Mouse (Mus musculus) heart, adult 2 months (tissue): Measurements from ENCODE around the gene A730061H03Rik. TPM values are rescaled to one million over a fixed set of nuclear protein-coding genes. Genes with fewer than 3 reads are reported as not detected.

Experiments
- DNase-seq, 2 experiments: peaks; one replicate each; pipeline ENCODE4 v3.0.0; 2021
- H3K27ac ChIP-seq: fragments of 200-600 bp; 2 replicates; pipeline ENCODE4 v1.8.1; 2022
- H3K27me3 ChIP-seq: fragments of 200-500 bp; 2 replicates; pipeline ENCODE4 v1.6.1; 2012; ENCODE audit warnings: mild to moderate bottlenecking, low read length, inconsistent platforms, mixed read lengths; ENCODE audit not compliant: control insufficient read depth, insufficient read depth
- H3K36me3 ChIP-seq: fragments of 200-500 bp; 2 replicates; pipeline ENCODE4 v1.6.1; 2012; ENCODE audit warnings: low read length, inconsistent platforms; ENCODE audit not compliant: control insufficient read depth, insufficient read depth
- H3K4me1 ChIP-seq: fragments of 200-500 bp; 2 replicates; pipeline ENCODE4 v1.6.1; 2011; ENCODE audit warnings: low read length; ENCODE audit not compliant: control insufficient read depth, insufficient read depth
- H3K4me3 ChIP-seq: fragments of 200-600 bp; 2 replicates; pipeline ENCODE4 v1.8.1; 2022
- H3K79me2 ChIP-seq: fragments of 200-500 bp; replicated peaks from 2 replicates; pipeline ENCODE4 v1.6.1; 2012; ENCODE audit warnings: mild to moderate bottlenecking, inconsistent platforms, low read length, moderate library complexity, mixed read lengths; ENCODE audit not compliant: control insufficient read depth, insufficient read depth
- H3K9ac ChIP-seq: fragments of 200-500 bp; 2 replicates; pipeline ENCODE4 v1.6.1; 2012; ENCODE audit warnings: low read depth, mild to moderate bottlenecking, control low read depth, inconsistent platforms, low read length, mixed read lengths
- CTCF ChIP-seq: fragments of 200-600 bp; IDR thresholded peaks from 2 replicates; pipeline ENCODE4 v1.8.1; 2022; ENCODE audit warnings: antibody characterized with exemption, mild to moderate bottlenecking, moderate library complexity
- EP300 ChIP-seq: fragments of 200-500 bp; IDR thresholded peaks from 2 replicates; pipeline ENCODE4 v1.6.1; 2011; ENCODE audit warnings: low read depth, low read length, control low read depth; ENCODE audit not compliant: insufficient read depth
- POLR2A ChIP-seq: fragments of 200-500 bp; IDR thresholded peaks from 2 replicates; pipeline ENCODE4 v1.6.1; 2011; ENCODE audit warnings: mild to moderate bottlenecking, low read depth, low read length, control low read depth; ENCODE audit not compliant: insufficient read depth
- WGBS: fragments of 180-500 bp; shearing (Covaris S2); methylation state at CpG from one replicate; pipeline ENCODE4 v1.1.7; 2018; 5-methylcytosine and 5-hydroxymethylcytosine counted together
- intact Hi-C: fragments of 180-260 bp; cut with DNase I; formaldehyde crosslinking; loops from one replicate; pipeline ENCODE4 v1.15.1; 2025
- polyA plus RNA-seq: library from polyadenylated mRNA; depleted of rRNA; stranded (reverse); fragments of >200 nt; gene quantifications from 2 replicates; pipeline ENCODE4 v1.2.3, GENCODE M21; 2012
- total RNA-seq, 2 experiments: library from RNA; stranded (reverse); gene quantifications; 2 replicates each; pipeline ENCODE4 v1.2.3; 2021

Gene A730061H03Rik
- total and polyA plus RNA-seq, 3 experiments, result 0.74 TPM; not detected in 2

- H3K4me3 ChIP-seq, result peak overlapping the region; percentile 45
- DNase-seq, result peak in 1 of 2 experiments; percentile 18
- H3K36me3 ChIP-seq, result no peaks in the 10 kb centered on the region
- 2% methylated on average over 58 of the region's 61 CpGs for WGBS
- TF ChIP-seq CTCF (0 out of 2 replicates have a peak, but pooled peaks have one; percentile 6), POLR2A (no peak)
- H3K27ac ChIP-seq, result no peak overlapping the region
- no peaks in the 10 kb centered on the region for H3K4me1 ChIP-seq
- H3K9ac ChIP-seq, result peak overlapping the region; percentile 41
- intact Hi-C loops, result no loop called here
- H3K79me2 ChIP-seq, result no peaks in the 10 kb centered on the region
- peaks cover 10% of the 10 kb centered on the region for H3K27me3 ChIP-seq
Measured at GRCm38 (mm10) chr14:55520451-55521361, 39.5 kb downstream of the A730061H03Rik start.

DNA sequence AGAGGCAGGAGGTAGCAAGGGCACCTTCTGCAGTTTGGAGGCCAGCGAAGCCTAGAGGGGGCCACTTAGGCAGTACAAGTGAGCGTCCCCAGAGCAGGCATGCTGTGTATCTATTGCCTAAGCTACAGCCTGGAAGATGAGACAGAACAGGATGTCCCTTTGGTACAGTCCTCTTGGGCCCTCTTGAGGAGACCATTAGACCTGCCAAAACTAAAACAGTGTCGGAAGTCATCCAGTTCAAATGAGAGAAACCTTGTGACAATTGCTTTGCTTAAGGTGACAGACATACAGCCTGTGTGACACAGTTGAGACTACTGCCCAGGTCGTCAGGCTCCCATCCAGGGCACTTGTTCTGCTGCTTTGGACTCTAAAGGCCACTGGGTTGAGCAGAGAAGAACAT, 40.6 kb downstream of the A730061H03Rik start:
- intact Hi-C loops, result no loop called here
- WGBS, result 58% methylated on average over 4 of the region's 4 CpGs
- Histone ChIP-seq H3K36me3 (no peaks in the 10 kb centered on the region), H3K27me3 (peaks cover 10% of the 10 kb centered on the region), H3K4me1 (no peaks in the 10 kb centered on the region), H3K27ac (no peak overlapping the region), H3K4me3 (no peak overlapping the region), H3K9ac (no peak overlapping the region), H3K79me2 (no peaks in the 10 kb centered on the region)
- DNase-seq, result no peak
- TF ChIP-seq CTCF (peak; percentile 10; the same call in 1 of the 2 replicates), EP300 (no peak)

GRCm38 (mm10) chr14:55518897-55519296, 41.3 kb downstream of the A730061H03Rik start:
- no peak for TF ChIP-seq CTCF
- no peak for TF ChIP-seq EP300
- TF ChIP-seq POLR2A, result no peak
- Histone ChIP-seq H3K27me3 (peaks cover 10% of the 10 kb centered on the region), H3K27ac (no peak overlapping the region), H3K9ac (no peak overlapping the region), H3K4me1 (no peaks in the 10 kb centered on the region), H3K4me3 (no peak overlapping the region), H3K36me3 (no peaks in the 10 kb centered on the region), H3K79me2 (no peaks in the 10 kb centered on the region)
- 77% methylated on average over 2 of the region's 2 CpGs for WGBS
- no peak for DNase-seq
- intact Hi-C loops, result no loop called here

DNA sequence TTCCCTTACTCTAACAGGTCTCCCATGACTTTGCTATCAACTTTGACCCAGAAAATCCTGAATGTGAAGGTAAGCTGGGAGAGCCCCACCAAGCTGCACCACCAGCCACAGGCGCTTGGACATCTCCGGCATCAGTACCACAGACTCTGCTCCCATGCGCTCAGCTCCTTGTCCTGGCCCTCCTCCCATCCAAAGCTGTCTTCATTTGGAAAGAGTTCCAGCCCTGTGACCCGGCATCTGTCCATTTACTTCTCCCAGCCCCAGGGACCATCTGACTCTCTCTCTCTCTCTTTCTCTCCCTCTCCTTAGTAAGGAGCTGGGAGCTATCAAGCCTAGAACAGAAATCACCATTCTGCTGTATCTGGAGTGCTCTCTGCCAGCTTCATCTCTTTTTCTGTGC, 44.4 kb downstream of the A730061H03Rik start:
- no peak overlapping the region for H3K9ac ChIP-seq
- no peaks in the 10 kb centered on the region for H3K36me3 ChIP-seq
- no peak overlapping the region for H3K27ac ChIP-seq
- TF ChIP-seq POLR2A, result no peak
- TF ChIP-seq EP300, result no peak
- no peak for TF ChIP-seq CTCF
- H3K27me3 ChIP-seq, result peaks cover 5% of the 10 kb centered on the region
- 79% methylated on average over 4 of the region's 4 CpGs for WGBS
- no peak overlapping the region for H3K4me3 ChIP-seq
- DNase-seq, result no peak
- intact Hi-C loops, result no loop called here
- H3K79me2 ChIP-seq, result no peaks in the 10 kb centered on the region
- H3K4me1 ChIP-seq, result no peaks in the 10 kb centered on the region

- H3K27me3 ChIP-seq, result no peaks in the 10 kb centered on the region; the same call in 1 of the 2 replicates
- no peak for DNase-seq
- intact Hi-C loops, result no loop called here
- no peaks in the 10 kb centered on the region for H3K4me1 ChIP-seq
- H3K79me2 ChIP-seq, result no peaks in the 10 kb centered on the region
- H3K36me3 ChIP-seq, result no peaks in the 10 kb centered on the region
- TF ChIP-seq EP300 (no peak), CTCF (no peak), POLR2A (no peak)
- H3K27ac ChIP-seq, result no peak overlapping the region
- no peak overlapping the region for H3K4me3 ChIP-seq
- H3K9ac ChIP-seq, result no peak overlapping the region
- 38% methylated on average over 10 of the region's 10 CpGs for WGBS
Measured at GRCm38 (mm10) chr14:55513927-55514326, 46.3 kb downstream of the A730061H03Rik start.

DNA sequence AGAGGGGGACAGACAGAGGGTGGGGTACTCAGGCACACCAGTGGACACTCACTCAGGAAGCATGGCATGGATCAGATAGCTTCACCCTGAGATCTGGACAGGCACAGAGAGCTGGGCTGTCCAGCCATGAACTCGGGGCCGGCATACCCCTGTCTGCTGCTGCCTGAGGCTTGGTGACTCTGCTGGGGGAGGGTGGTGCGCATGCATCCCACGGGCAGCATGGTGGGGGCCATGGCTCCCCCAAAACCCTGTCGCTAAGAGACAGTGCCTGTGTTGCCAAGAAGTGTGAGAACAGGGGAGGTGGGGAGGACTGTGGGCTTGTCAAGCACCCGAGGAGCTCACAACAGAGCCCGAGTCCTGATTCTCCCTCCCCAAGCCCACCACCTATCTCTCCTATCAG, 49.2 kb downstream of the A730061H03Rik start:
- 45% methylated on average over 7 of the region's 7 CpGs for WGBS
- H3K4me3 ChIP-seq, result no peak overlapping the region
- H3K36me3 ChIP-seq, result no peaks in the 10 kb centered on the region
- intact Hi-C loops, result no loop called here
- DNase-seq, result no peak
- no peak overlapping the region for H3K9ac ChIP-seq
- H3K4me1 ChIP-seq, result no peaks in the 10 kb centered on the region
- no peaks in the 10 kb centered on the region for H3K79me2 ChIP-seq
- H3K27ac ChIP-seq, result no peak overlapping the region
- no peaks in the 10 kb centered on the region; the same call in 1 of the 2 replicates for H3K27me3 ChIP-seq
- TF ChIP-seq CTCF, result no peak
- no peak for TF ChIP-seq EP300
- no peak for TF ChIP-seq POLR2A
